Comparison of ENCODE assay signal across 7 mouse cellular contexts in genomic region chr8:106270804-106271203, GRCm38 (mm10).
DNase-seq lines count a peak whose midpoint lies in the region; ATAC-seq and TF ChIP-seq lines count a peak whose summit lies in the region.

No protein-coding gene starts in this region.

- no peak overlapping the region for H3K4me2 ChIP-seq in embryonic facial prominence, embryonic 12.5 days (replicated peaks)

- TF ChIP-seq CTCF in kidney, adult 2 months (conservative IDR thresholded peaks at IDR 0.05; ENCODE audit: insufficient read depth, insufficient read length, low read depth, low read length), result no peak

- peak; percentile 42; the same call in 1 of the 2 replicates for ATAC-seq in embryonic facial prominence, embryonic 12.5 days (ENCODE audit: insufficient number of reproducible peaks, insufficient read depth, low FRiP score, low TSS enrichment)

- no peaks in the 10 kb centered on the region for H3K36me3 ChIP-seq in embryonic facial prominence, embryonic 12.5 days
- H3K36me3 ChIP-seq in kidney, adult 2 months (ENCODE audit: control insufficient read depth, insufficient read depth, low read length), result no peaks in the 10 kb centered on the region

- no peaks in the 10 kb centered on the region for H3K9me3 ChIP-seq in embryonic facial prominence, embryonic 12.5 days

- no peak overlapping the region for H3K4me3 ChIP-seq in embryonic facial prominence, embryonic 12.5 days
- H3K4me3 ChIP-seq in kidney, adult 2 months (ENCODE audit: insufficient read depth, low read depth, low read length), result no peak overlapping the region

- H3K9ac ChIP-seq in embryonic facial prominence, embryonic 12.5 days, result no peak overlapping the region

- no peak for TF ChIP-seq POLR2A in kidney, adult 2 months (IDR thresholded peaks at IDR 0.05; ENCODE audit: low read depth, low read length)

- WGBS in embryonic facial prominence, embryonic 12.5 days, result 12% methylated on average over 5 of the region's 5 CpGs
- WGBS in kidney, adult 2 months, result 45% methylated on average over 5 of the region's 5 CpGs

- H3K27me3 ChIP-seq in embryonic facial prominence, embryonic 12.5 days, result no peaks in the 10 kb centered on the region
- H3K27me3 ChIP-seq in kidney, adult 2 months (replicated peaks; ENCODE audit: control insufficient read depth, insufficient read depth, low read length), result no peaks in the 10 kb centered on the region

- H3K4me1 ChIP-seq in embryonic facial prominence, embryonic 12.5 days, result peaks cover 25% of the 10 kb centered on the region
- no peaks in the 10 kb centered on the region for H3K4me1 ChIP-seq in kidney, adult 2 months (ENCODE audit: control insufficient read depth, insufficient read depth, low read length)

- DNase-seq in frontal cortex, postnatal 10 days (ENCODE audit: low spot score in 2 of 2), result peak; percentile 59 to 66
- DNase-seq in left cerebral cortex, adult 9 months (ENCODE audit: low spot score in 2 of 2), result peak; percentile 56 to 71
- peak; percentile 13 for DNase-seq in retina, adult 2 months (ENCODE audit: low read depth, low spot score)
- no peak for DNase-seq in urinary bladder, postnatal 25 days (ENCODE audit: low spot score)
- no peak for DNase-seq in adrenal gland, postnatal 36 days
- no peak for DNase-seq in kidney, adult 2 months

- H3K27ac ChIP-seq in embryonic facial prominence, embryonic 12.5 days, result peak overlapping the region; percentile 17; the same call in 1 of the 2 replicates
- no peak overlapping the region for H3K27ac ChIP-seq in kidney, adult 2 months (ENCODE audit: insufficient read depth, low read depth, low read length)

Comparison
In these comparisons a context has a peak if more than half of its experiments do, and no peak if none do; other contexts are left out.
1. DNase-seq: peak in frontal cortex, postnatal 10 days (2 of 2), left cerebral cortex, adult 9 months (2 of 2) and retina, adult 2 months (single experiment); none in urinary bladder, postnatal 25 days (single experiment), adrenal gland, postnatal 36 days (0 of 2) and kidney, adult 2 months (single experiment).